Mouse (Mus musculus) heart, postnatal 0 days (tissue): Measurements from ENCODE around the gene Mob1a.

Experiments
- CTCF ChIP-seq: IDR thresholded peaks from 2 replicates; pipeline ENCODE4 v1.5.1; 2016; ENCODE audit warnings: antibody characterized with exemption, control low read depth, low read depth
- EP300 ChIP-seq: IDR thresholded peaks from 2 replicates; pipeline ENCODE4 v1.6.1; 2016; ENCODE audit warnings: antibody characterized with exemption, low read depth

DNA sequence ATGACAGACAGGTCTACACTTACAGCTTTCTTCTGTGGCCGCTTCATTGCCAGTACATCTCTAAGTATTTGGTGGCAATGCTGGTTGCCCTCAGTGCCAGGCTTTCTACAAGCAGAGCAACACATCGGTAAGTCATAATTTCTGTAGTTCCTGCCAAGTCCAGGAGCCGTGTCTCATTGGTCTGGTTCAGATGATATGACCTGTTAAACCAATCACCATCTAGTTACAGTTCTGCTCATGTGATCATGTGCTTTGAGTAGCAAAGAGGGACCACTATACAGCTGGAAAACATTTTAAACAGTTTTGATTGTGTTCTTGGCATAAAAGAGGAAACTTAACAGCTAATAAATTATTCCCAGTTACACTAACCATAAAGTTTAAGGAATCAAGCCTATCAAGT lies 22.1 kb downstream of the Mob1a start:
- TF ChIP-seq CTCF (no peak), EP300 (no peak)
